In the genomic region with DNA sequence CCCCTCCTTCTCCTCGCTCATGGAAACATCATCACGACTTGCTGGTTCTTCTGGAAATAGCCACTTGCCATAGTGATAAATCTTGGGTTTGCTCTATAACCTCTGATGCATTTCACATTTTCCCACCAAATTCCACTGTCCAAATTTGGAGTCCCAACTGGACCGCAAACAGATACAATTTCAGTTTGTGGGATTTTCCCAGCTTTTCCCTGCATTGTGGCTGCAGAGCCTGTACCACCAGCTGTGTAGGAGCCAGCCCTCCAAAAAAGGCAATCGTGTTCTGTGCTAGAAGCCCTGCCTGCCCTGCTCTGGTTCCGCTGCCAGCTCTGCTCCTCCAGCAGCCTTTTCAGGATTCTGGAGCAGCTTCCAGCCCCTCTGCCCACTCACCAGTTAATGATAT, we compare ENCODE assay signal across 16 mouse cellular contexts.
DNase-seq lines count a peak whose midpoint lies in the region; ATAC-seq and TF ChIP-seq lines count a peak whose summit lies in the region.
"Had no signal": no experiment of that assay in that cellular context is flagged by ENCODE, and none has a peak within 500 bp of the region (broad histone marks: within the 10 kb centered on the region; RNA-seq: fewer than 3 reads in every experiment).

No protein-coding gene starts in this region.

- H3K27me3 ChIP-seq in heart, embryonic 16.5 days (ENCODE audit: control insufficient read depth, insufficient read depth, low read length) = no peaks in the 10 kb centered on the region
- no peaks in the 10 kb centered on the region for H3K27me3 ChIP-seq in heart, embryonic 11.5 days (ENCODE audit: control insufficient read depth, insufficient read depth, low read length)
- H3K27me3 ChIP-seq in lung, embryonic 15.5 days = no peaks in the 10 kb centered on the region
- no peaks in the 10 kb centered on the region for H3K27me3 ChIP-seq in midbrain, postnatal 0 days (ENCODE audit: insufficient read depth, low read length)
- H3K27me3 ChIP-seq: liver, embryonic 13.5 days; midbrain, embryonic 13.5 days; neural tube, embryonic 12.5 days had no signal

- TF ChIP-seq CTCF in lung, adult 2 months (IDR thresholded peaks at IDR 0.05; ENCODE audit: insufficient read depth, low read length) = no peak
- no peak for TF ChIP-seq CTCF in midbrain, postnatal 0 days (IDR thresholded peaks at IDR 0.05)

- no peak overlapping the region for H3K4me3 ChIP-seq in heart, embryonic 16.5 days (ENCODE audit: low read length)
- H3K4me3 ChIP-seq in heart, embryonic 11.5 days (ENCODE audit: low read depth, low read length) = no peak overlapping the region
- no peak overlapping the region for H3K4me3 ChIP-seq in lung, embryonic 15.5 days
- no peak overlapping the region for H3K4me3 ChIP-seq in lung, adult 2 months (replicated peaks; ENCODE audit: extremely low read depth, low read depth, low read length)
- no peak overlapping the region for H3K4me3 ChIP-seq in midbrain, postnatal 0 days (ENCODE audit: low read depth, low read length)
- H3K4me3 ChIP-seq: layer of hippocampus, adult 2 months; liver, embryonic 13.5 days; midbrain, embryonic 13.5 days; neural tube, embryonic 12.5 days had no signal

- 66% methylated on average over 5 of the region's 5 CpGs for WGBS in heart, embryonic 16.5 days
- WGBS in heart, embryonic 11.5 days (ENCODE audit: insufficient replicate concordance) = 74% methylated on average over 5 of the region's 5 CpGs
- 61% methylated on average over 5 of the region's 5 CpGs for WGBS in lung, embryonic 15.5 days
- 63% methylated on average over 5 of the region's 5 CpGs for WGBS in lung, adult 2 months
- 68% methylated on average over 5 of the region's 5 CpGs for WGBS in midbrain, postnatal 0 days

- no peak overlapping the region for H3K4me2 ChIP-seq in heart, embryonic 16.5 days (ENCODE audit: low read depth, low read length)
- no peak overlapping the region for H3K4me2 ChIP-seq in heart, embryonic 11.5 days
- H3K4me2 ChIP-seq in lung, embryonic 15.5 days = no peak overlapping the region
- no peak overlapping the region for H3K4me2 ChIP-seq in midbrain, postnatal 0 days (ENCODE audit: low read depth, low read length, poor library complexity, severe bottlenecking)
- H3K4me2 ChIP-seq: liver, embryonic 13.5 days; midbrain, embryonic 13.5 days; neural tube, embryonic 12.5 days had no signal

- TF ChIP-seq POLR2A in lung, adult 2 months (IDR thresholded peaks at IDR 0.05; ENCODE audit: borderline replicate concordance, extremely low read depth, low read depth, low read length) = no peak

- peak overlapping the region; percentile 23; the same call in 1 of the 2 replicates for H3K27ac ChIP-seq in heart, embryonic 16.5 days (ENCODE audit: low read length)
- no peak overlapping the region for H3K27ac ChIP-seq in heart, embryonic 11.5 days (ENCODE audit: low read depth, low read length)
- H3K27ac ChIP-seq in lung, embryonic 15.5 days = 0 out of 2 replicates have a peak overlapping the region, but pooled peaks have one; percentile 3
- no peak overlapping the region for H3K27ac ChIP-seq in midbrain, postnatal 0 days (ENCODE audit: low read depth, low read length)
- H3K27ac ChIP-seq: layer of hippocampus, adult 2 months; liver, embryonic 13.5 days; macrophage; midbrain, embryonic 13.5 days; neural tube, embryonic 12.5 days had no signal

- no peak for ATAC-seq in heart, embryonic 16.5 days (replicated peaks; ENCODE audit: extremely low read depth, insufficient read depth, low FRiP score)
- ATAC-seq in heart, embryonic 11.5 days (replicated peaks; ENCODE audit: insufficient number of reproducible peaks, low FRiP score, low TSS enrichment) = no peak
- ATAC-seq in lung, embryonic 15.5 days (ENCODE audit: borderline replicate concordance, extremely low read depth, low FRiP score, low TSS enrichment) = no peak
- no peak for ATAC-seq in midbrain, postnatal 0 days (ENCODE audit: low FRiP score)
- ATAC-seq: intestine, postnatal 0 days; midbrain, embryonic 13.5 days had no signal

- no peaks in the 10 kb centered on the region for H3K36me3 ChIP-seq in heart, embryonic 16.5 days (ENCODE audit: control insufficient read depth, insufficient read depth)
- no peaks in the 10 kb centered on the region for H3K36me3 ChIP-seq in heart, embryonic 11.5 days (ENCODE audit: control insufficient read depth, insufficient read depth, low read length)
- no peaks in the 10 kb centered on the region for H3K36me3 ChIP-seq in lung, embryonic 15.5 days
- no peaks in the 10 kb centered on the region for H3K36me3 ChIP-seq in midbrain, postnatal 0 days (ENCODE audit: insufficient read depth, low read length)
- H3K36me3 ChIP-seq: liver, embryonic 13.5 days; midbrain, embryonic 13.5 days; neural tube, embryonic 12.5 days had no signal

- no peaks in the 10 kb centered on the region for H3K9me3 ChIP-seq in heart, embryonic 16.5 days (replicated peaks; ENCODE audit: control insufficient read depth, low read length)
- H3K9me3 ChIP-seq in heart, embryonic 11.5 days (replicated peaks; ENCODE audit: control insufficient read depth, low read length) = no peaks in the 10 kb centered on the region
- H3K9me3 ChIP-seq in lung, embryonic 15.5 days = no peaks in the 10 kb centered on the region
- H3K9me3 ChIP-seq in midbrain, postnatal 0 days (ENCODE audit: low read length) = no peaks in the 10 kb centered on the region
- H3K9me3 ChIP-seq: liver, embryonic 13.5 days; midbrain, embryonic 13.5 days; neural tube, embryonic 12.5 days had no signal

- no peak for DNase-seq in lung, adult 2 months
- DNase-seq in brain, adult 2 months (ENCODE audit: low read depth, low spot score) = peak; percentile 37
- DNase-seq in skeletal muscle tissue, adult 2 months (ENCODE audit: low read depth, low spot score) = peak; percentile 10
- DNase-seq in midbrain, postnatal 0 days (ENCODE audit: low spot score) = no peak
- no peak for DNase-seq in Muller cell, postnatal 12 days (ENCODE audit: inconsistent ontology term)
- DNase-seq: cerebellum, adult 2 months; liver, embryonic 13.5 days; thymus, adult 2 months had no signal

- peaks cover 4% of the 10 kb centered on the region for H3K4me1 ChIP-seq in heart, embryonic 16.5 days (ENCODE audit: control insufficient read depth, insufficient read depth, low read length)
- H3K4me1 ChIP-seq in heart, embryonic 11.5 days (ENCODE audit: control insufficient read depth, insufficient read depth, low read length) = no peaks in the 10 kb centered on the region
- H3K4me1 ChIP-seq in lung, embryonic 15.5 days = no peaks in the 10 kb centered on the region; the same call in 1 of the 2 replicates
- no peaks in the 10 kb centered on the region for H3K4me1 ChIP-seq in lung, adult 2 months (ENCODE audit: control insufficient read depth, insufficient read depth, low read length)
- H3K4me1 ChIP-seq in midbrain, postnatal 0 days (ENCODE audit: insufficient read depth, low read length) = no peaks in the 10 kb centered on the region
- H3K4me1 ChIP-seq: liver, embryonic 13.5 days; midbrain, embryonic 13.5 days; neural tube, embryonic 12.5 days had no signal

- no peak overlapping the region for H3K9ac ChIP-seq in heart, embryonic 16.5 days (ENCODE audit: low read length)
- no peak overlapping the region for H3K9ac ChIP-seq in heart, embryonic 11.5 days (ENCODE audit: low read depth, low read length)
- no peak overlapping the region for H3K9ac ChIP-seq in lung, embryonic 15.5 days
- H3K9ac ChIP-seq in midbrain, postnatal 0 days (replicated peaks; ENCODE audit: low read length, poor library complexity, severe bottlenecking) = no peak overlapping the region
- H3K9ac ChIP-seq: liver, embryonic 13.5 days; midbrain, embryonic 13.5 days; neural tube, embryonic 12.5 days had no signal

Comparison
In these comparisons a context has a peak if more than half of its experiments do, and no peak if none do; other contexts are left out.
1. H3K27ac ChIP-seq: peak in heart, embryonic 16.5 days (single experiment) and lung, embryonic 15.5 days (single experiment); none in heart, embryonic 11.5 days (single experiment) and midbrain, postnatal 0 days (single experiment).
2. DNase-seq: peak in brain, adult 2 months (single experiment) and skeletal muscle tissue, adult 2 months (single experiment); none in lung, adult 2 months (single experiment), midbrain, postnatal 0 days (single experiment) and Muller cell, postnatal 12 days (single experiment).